Mouse (Mus musculus): Measurements from ENCODE around the gene G3bp1. TPM values are rescaled to one million over a fixed set of nuclear protein-coding genes. Genes with fewer than 3 reads are reported as not detected.

G3bp1 gene
- polyA plus RNA-seq, 1 experiment from 2014 or later, result 94.4 TPM

Small RNA genes within 50 kb of the gene (microRNA-seq; reads per million reads assigned to microRNA genes)
- gene Mir7652, result not detected

Other genes with a start within 250 kb of the G3bp1 start
- 0.03 and 0.22 TPM in 2 replicates for gene Fat2, start 133.1 kb upstream of the G3bp1 start, polyA plus RNA-seq (2015; fragmentation: Nextera tagmentation; extraction: Ambion mirVana)
- gene Sparc, start 46.5 kb upstream of the G3bp1 start, polyA plus RNA-seq (2015; fragmentation: Nextera tagmentation; extraction: Ambion mirVana), result 1,914 and 2,149 TPM in 2 replicates
- gene Atox1, start 8.4 kb upstream of the G3bp1 start, polyA plus RNA-seq (2015; fragmentation: Nextera tagmentation; extraction: Ambion mirVana), result 252 and 260 TPM in 2 replicates
- gene Glra1, start 138.5 kb downstream of the G3bp1 start, polyA plus RNA-seq (2015; fragmentation: Nextera tagmentation; extraction: Ambion mirVana), result not detected in 2 replicates

Data from heart, embryonic 15.5 days (tissue).